Mouse (Mus musculus) spleen, adult 2 months (tissue): ENCODE results near the gene Yif1a.

Source experiments
- CTCF ChIP-seq: fragments of 200-500 bp; IDR thresholded peaks from 2 replicates; pipeline ENCODE4 v1.5.1; 2011; ENCODE audit warnings: mild to moderate bottlenecking, inconsistent platforms; ENCODE audit not compliant: insufficient read depth, insufficient read length, insufficient replicate concordance; ENCODE audit errors: extremely low read depth
- POLR2A ChIP-seq: fragments of 200-500 bp; IDR thresholded peaks from 2 replicates; pipeline ENCODE4 v1.6.1; 2011; ENCODE audit warnings: low read depth, low read length, inconsistent platforms

GRCm38 (mm10) chr19:5038709-5039156, 49.6 kb upstream of the Yif1a start, which contains the start of the genes B4gat1 and AC124502.3:
- TF ChIP-seq CTCF: 0 out of 2 replicates have a peak, but pooled peaks have one; percentile 2
- TF ChIP-seq POLR2A: no peak; the same call in 1 of the 2 replicates
